Mouse (Mus musculus): ENCODE results near the gene Tmem151b. TPM values are rescaled to one million over a fixed set of nuclear protein-coding genes. Genes with fewer than 3 reads are reported as not detected.

The Tmem151b gene
- polyA plus RNA-seq, 1 experiment from 2014 or later: 1.6 TPM

DNA sequence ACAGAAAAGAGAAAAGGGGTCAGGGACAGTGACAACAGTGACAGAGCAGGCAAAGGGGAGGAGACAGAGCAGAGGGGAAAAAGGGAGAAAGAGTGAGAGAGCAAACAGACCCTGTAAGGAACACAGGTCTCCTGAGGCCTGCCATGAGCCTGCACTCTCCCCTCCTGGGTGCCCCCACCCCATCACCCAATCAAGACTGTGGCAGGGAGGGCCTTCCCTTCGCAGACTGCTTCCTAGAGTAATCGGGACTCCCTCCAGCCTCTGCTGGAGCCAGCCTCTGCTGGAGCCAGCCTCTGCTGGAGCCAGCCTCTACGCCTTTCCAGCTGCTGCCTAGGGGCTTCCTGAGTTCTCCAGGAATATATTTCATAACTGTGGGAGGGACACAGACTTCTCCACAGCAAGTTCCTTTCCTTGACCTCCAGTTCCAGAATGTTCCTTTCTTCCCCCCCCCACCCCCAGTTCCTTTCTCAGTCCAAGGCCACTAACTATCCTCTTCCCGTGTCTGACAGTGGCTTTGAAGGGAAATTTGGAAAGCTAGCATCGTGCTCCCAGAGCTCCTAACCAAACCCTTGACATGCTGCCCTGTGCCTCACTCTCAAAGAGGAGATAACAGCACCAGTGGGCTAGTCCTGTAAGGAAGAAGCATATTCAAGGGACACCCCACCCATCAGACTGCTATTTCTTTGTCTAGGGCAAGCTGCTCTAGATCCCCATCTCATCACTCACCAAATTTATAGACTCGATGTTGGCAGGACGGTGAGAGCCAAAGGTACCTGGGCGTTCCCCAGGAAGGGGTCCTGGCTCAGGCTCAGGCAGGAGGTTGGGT, 43.3 kb upstream of the Tmem151b start:
- H3K27me3 ChIP-seq (replicated peaks): peaks cover 8% of the 10 kb centered on the region; the same call in 1 of the 2 replicates
- 25% methylated on average over 8 of the region's 8 CpGs for WGBS
- peaks cover 67% of the 10 kb centered on the region for H3K4me1 ChIP-seq (replicated peaks)
- ATAC-seq (ENCODE audit: insufficient number of reproducible peaks, low FRiP score): no peak
- H3K27ac ChIP-seq (ENCODE audit: poor library complexity, severe bottlenecking): peak overlapping the region; percentile 50; the same call in 1 of the 2 replicates
- peak overlapping the region; percentile 66 for H3K4me3 ChIP-seq
- H3K36me3 ChIP-seq: peaks cover 20% of the 10 kb centered on the region
- peak overlapping the region; percentile 87 for H3K9ac ChIP-seq
- no peaks in the 10 kb centered on the region for H3K9me3 ChIP-seq (replicated peaks)
- peak overlapping the region; percentile 99 for H3K4me2 ChIP-seq

DNA sequence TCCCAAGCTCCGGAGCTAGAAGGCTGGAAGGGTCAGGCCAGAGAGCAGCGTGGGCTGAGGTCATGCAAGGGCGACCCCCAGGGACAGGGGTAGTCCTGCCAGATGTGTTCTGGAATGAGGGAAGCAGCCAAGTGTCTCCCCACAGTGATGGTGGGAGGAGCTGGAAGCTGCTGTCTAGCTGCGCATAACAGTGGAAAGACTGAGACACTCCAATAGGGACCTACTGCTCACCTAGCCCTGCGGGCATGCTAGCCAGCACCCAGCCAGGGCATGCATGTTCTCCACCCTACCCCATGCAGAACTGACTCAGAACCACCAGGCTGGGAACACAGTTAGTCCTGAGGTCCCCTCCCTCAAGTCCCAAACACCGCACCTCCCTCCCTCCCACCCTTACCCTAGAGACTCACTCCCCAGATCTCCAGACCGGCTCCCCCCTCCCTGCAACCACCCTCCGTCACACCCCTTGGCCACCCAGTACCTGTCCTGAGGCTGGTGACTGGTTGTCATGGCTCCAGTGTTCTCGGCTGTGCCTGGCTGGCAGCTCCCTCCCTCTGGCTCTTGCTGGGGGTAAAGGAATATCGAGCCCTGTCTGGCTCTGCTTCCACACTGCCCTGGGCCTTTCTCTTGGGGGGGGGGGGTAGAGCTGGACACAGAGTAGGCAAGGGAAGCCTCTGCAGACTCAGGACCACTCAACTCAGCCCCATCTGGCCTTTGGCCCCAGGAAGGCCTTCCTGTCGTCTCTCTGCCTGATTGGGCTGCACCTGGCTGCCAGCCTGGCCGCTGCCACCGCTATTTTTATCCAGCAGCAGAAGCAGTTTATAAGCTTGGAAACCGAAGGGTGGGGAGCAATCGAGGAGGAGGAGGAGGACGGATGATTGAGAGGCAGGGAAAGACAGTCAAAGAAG, 42.5 kb upstream of the Tmem151b start:
- Histone ChIP-seq H3K9ac (peak overlapping the region; percentile 87), H3K4me1 (replicated peaks) (peaks cover 60% of the 10 kb centered on the region), H3K9me3 (replicated peaks) (0 out of 2 replicates have a peak, but pooled peaks cover 2% of the 10 kb centered on the region), H3K36me3 (peaks cover 26% of the 10 kb centered on the region), H3K27ac (ENCODE audit: poor library complexity, severe bottlenecking) (peak overlapping the region; percentile 50; the same call in 1 of the 2 replicates), H3K4me3 (peak overlapping the region; percentile 66), H3K4me2 (peak overlapping the region; percentile 99), H3K27me3 (replicated peaks) (peaks cover 8% of the 10 kb centered on the region; the same call in 1 of the 2 replicates)
- no peak for ATAC-seq (ENCODE audit: insufficient number of reproducible peaks, low FRiP score)
- 39% methylated on average over 16 of the region's 16 CpGs for WGBS

DNA sequence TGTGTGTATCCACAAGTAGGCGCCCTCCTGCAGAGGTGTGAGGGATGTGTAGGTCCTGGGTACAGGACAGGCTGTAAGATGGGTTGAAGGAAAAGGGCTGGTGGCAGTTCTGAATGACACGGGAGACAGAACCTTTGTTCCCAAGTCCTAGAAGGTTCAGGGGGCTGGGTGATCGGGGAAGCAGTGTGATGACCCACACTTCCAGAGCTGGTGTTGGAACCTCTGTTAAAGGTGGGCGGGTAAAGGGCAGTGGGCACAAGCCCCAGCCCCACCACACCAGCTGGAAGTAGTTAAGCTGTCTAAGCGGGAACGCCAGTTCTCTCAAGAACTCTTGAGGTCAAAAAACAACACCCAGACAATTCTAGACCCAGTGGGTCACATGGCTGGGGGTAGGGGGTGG, 40.9 kb upstream of the Tmem151b start:
- Histone ChIP-seq H3K36me3 (peaks cover 35% of the 10 kb centered on the region), H3K27me3 (replicated peaks) (0 out of 2 replicates have a peak, but pooled peaks cover 8% of the 10 kb centered on the region), H3K9me3 (replicated peaks) (0 out of 2 replicates have a peak, but pooled peaks cover 4% of the 10 kb centered on the region), H3K4me1 (replicated peaks) (peaks cover 55% of the 10 kb centered on the region), H3K9ac (no peak overlapping the region), H3K4me2 (no peak overlapping the region), H3K4me3 (no peak overlapping the region), H3K27ac (ENCODE audit: poor library complexity, severe bottlenecking) (no peak overlapping the region)
- no peak for ATAC-seq (ENCODE audit: insufficient number of reproducible peaks, low FRiP score)
- WGBS: 81% methylated on average over 6 of the region's 6 CpGs

DNA sequence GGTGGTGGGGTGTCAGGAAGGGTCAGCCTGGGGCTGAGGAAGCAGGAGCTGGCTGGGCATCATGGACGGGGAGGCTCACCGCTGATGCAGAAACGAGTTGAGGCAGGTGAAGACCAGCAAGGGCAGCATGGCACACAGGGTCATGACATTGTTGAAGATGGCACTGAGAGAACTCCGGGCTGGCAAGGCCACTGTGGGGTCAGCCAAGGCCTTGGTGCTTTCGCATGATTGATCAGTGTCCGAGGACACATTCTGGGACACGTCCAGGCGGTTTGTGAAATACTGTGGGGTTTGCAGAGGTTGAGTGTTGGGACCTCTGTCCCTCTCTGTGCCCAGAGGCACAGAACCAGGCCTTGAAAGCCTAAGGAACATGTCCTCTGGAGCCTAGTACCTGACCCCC, 40.4 kb upstream of the Tmem151b start:
- 89% methylated on average over 8 of the region's 8 CpGs for WGBS
- peaks cover 35% of the 10 kb centered on the region for H3K36me3 ChIP-seq
- H3K27me3 ChIP-seq (replicated peaks): 0 out of 2 replicates have a peak, but pooled peaks cover 8% of the 10 kb centered on the region
- ATAC-seq (ENCODE audit: insufficient number of reproducible peaks, low FRiP score): no peak
- no peak overlapping the region for H3K27ac ChIP-seq (ENCODE audit: poor library complexity, severe bottlenecking)
- peaks cover 55% of the 10 kb centered on the region for H3K4me1 ChIP-seq (replicated peaks)
- H3K9me3 ChIP-seq (replicated peaks): 0 out of 2 replicates have a peak, but pooled peaks cover 4% of the 10 kb centered on the region
- H3K9ac ChIP-seq: no peak overlapping the region
- no peak overlapping the region for H3K4me2 ChIP-seq
- H3K4me3 ChIP-seq: no peak overlapping the region

DNA sequence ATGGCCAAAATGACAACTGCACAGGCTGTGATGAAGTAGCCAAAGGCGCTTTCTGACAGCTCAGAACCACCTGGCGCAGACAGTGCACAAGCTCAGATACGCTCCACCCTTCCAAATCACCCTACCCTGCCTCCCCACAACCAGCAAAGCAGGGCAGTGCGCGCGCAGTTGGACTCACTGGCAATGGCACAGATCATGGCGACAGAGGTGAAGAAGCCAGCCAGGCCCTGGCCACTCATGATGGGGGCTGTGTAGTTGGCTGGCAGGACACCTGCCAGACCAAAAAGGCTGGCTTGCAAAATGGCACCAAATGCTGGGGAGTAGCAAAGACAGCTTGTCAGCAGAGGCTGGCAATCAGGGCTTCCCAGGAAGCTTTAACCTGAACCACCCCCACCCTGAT, 39.8 kb upstream of the Tmem151b start:
- Histone ChIP-seq H3K4me3 (no peak overlapping the region), H3K36me3 (peaks cover 35% of the 10 kb centered on the region), H3K9ac (no peak overlapping the region), H3K27ac (ENCODE audit: poor library complexity, severe bottlenecking) (no peak overlapping the region), H3K27me3 (replicated peaks) (0 out of 2 replicates have a peak, but pooled peaks cover 7% of the 10 kb centered on the region), H3K9me3 (replicated peaks) (0 out of 2 replicates have a peak, but pooled peaks cover 4% of the 10 kb centered on the region), H3K4me1 (replicated peaks) (peaks cover 55% of the 10 kb centered on the region), H3K4me2 (no peak overlapping the region)
- 96% methylated on average over 7 of the region's 7 CpGs for WGBS
- no peak for ATAC-seq (ENCODE audit: insufficient number of reproducible peaks, low FRiP score)

DNA sequence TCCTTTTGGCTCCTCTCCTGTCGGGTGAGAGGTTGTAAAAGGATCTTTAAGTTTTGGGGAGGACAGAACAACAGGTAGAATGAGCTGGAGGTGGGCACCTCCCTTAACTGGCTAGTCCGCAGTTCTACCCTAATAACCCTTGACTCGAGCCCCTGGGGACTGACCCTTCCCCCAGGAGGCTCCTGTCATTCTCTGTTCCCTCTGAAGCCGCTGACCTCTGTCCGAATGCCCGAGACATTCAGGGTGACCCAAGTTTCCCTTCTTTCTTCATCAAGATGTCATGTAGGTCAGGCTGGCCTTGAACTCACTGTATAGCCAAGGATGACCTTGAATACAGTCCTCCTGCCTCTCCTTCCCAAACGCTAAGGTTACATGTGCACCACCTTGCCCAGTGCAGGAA, 38.9 kb upstream of the Tmem151b start:
- 89% methylated on average over 7 of the region's 7 CpGs for WGBS
- ATAC-seq (ENCODE audit: insufficient number of reproducible peaks, low FRiP score): no peak
- Histone ChIP-seq H3K27me3 (replicated peaks) (no peaks in the 10 kb centered on the region), H3K4me2 (no peak overlapping the region), H3K9me3 (replicated peaks) (0 out of 2 replicates have a peak, but pooled peaks cover 4% of the 10 kb centered on the region), H3K36me3 (peaks cover 35% of the 10 kb centered on the region), H3K4me1 (replicated peaks) (peaks cover 51% of the 10 kb centered on the region), H3K27ac (ENCODE audit: poor library complexity, severe bottlenecking) (no peak overlapping the region), H3K4me3 (no peak overlapping the region), H3K9ac (no peak overlapping the region)

DNA sequence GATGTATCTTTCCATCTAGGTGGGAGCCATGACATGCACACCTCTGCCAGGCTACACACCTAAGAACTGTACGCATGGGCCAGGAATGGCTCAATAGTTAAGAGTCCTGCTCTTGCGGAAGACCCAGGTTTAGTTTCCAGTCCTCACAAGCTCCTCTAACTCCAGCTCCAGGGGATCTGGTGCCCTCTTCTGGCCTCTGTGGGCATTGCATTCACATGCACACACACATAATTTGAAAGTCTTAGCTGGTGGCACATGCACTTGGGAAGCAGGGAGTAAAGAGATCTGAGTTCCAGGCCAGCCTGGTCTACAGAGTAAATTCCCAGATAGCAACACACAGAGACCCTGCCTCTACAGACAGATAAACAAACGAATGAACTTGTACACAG, 37.0 kb upstream of the Tmem151b start:
- 88% methylated on average over 3 of the region's 3 CpGs for WGBS
- Histone ChIP-seq H3K9me3 (replicated peaks) (0 out of 2 replicates have a peak, but pooled peaks cover 4% of the 10 kb centered on the region), H3K27me3 (replicated peaks) (no peaks in the 10 kb centered on the region), H3K36me3 (peaks cover 35% of the 10 kb centered on the region), H3K4me2 (no peak overlapping the region), H3K9ac (no peak overlapping the region), H3K4me3 (no peak overlapping the region), H3K4me1 (replicated peaks) (peaks cover 43% of the 10 kb centered on the region), H3K27ac (ENCODE audit: poor library complexity, severe bottlenecking) (peak overlapping the region; percentile 94)
- no peak for ATAC-seq (ENCODE audit: insufficient number of reproducible peaks, low FRiP score)

DNA sequence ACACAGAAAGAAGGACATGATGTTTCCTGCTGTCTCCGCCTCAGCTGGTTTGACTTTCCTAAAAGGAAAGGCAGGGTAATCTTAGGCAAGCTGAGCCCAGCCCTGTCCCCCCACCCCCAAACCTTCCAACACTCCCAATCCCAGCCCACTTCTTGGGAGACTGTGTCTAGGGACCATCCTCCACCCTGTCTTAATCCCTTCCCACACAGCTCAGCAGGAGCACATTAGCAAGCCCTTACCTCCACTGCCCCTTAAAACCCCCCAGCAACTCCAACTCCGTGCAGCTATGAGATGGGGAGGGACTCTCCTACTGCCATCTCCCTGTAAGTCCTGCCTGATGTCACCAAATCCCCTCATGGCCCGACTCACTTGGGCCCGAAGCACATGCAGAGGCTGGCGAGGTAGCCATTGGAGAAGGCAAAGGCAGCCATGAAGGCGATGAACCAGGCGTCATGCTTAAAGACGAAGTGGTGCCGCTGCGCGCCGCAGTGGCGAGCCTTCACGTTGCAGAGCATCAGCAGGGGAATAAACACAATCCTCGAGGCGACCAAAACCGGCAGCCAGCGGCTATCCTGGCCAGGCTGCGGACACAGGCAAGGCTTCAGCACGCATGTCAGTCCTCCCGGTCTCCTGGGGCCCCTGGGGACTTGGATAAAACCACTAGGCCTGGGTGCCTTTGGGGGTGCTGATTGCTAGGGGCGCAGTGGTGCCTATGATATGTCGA, 36.4 kb upstream of the Tmem151b start:
- WGBS: 63% methylated on average over 23 of the region's 23 CpGs
- peaks cover 40% of the 10 kb centered on the region for H3K4me1 ChIP-seq (replicated peaks)
- H3K4me3 ChIP-seq: no peak overlapping the region
- 0 out of 2 replicates have a peak overlapping the region, but pooled peaks have one; percentile 40 for H3K4me2 ChIP-seq
- 0 out of 2 replicates have a peak, but pooled peaks cover 4% of the 10 kb centered on the region for H3K9me3 ChIP-seq (replicated peaks)
- no peak for ATAC-seq (ENCODE audit: insufficient number of reproducible peaks, low FRiP score)
- H3K9ac ChIP-seq: peak overlapping the region; percentile 61
- H3K36me3 ChIP-seq: peaks cover 35% of the 10 kb centered on the region
- H3K27me3 ChIP-seq (replicated peaks): no peaks in the 10 kb centered on the region
- peak overlapping the region; percentile 94 for H3K27ac ChIP-seq (ENCODE audit: poor library complexity, severe bottlenecking)

DNA sequence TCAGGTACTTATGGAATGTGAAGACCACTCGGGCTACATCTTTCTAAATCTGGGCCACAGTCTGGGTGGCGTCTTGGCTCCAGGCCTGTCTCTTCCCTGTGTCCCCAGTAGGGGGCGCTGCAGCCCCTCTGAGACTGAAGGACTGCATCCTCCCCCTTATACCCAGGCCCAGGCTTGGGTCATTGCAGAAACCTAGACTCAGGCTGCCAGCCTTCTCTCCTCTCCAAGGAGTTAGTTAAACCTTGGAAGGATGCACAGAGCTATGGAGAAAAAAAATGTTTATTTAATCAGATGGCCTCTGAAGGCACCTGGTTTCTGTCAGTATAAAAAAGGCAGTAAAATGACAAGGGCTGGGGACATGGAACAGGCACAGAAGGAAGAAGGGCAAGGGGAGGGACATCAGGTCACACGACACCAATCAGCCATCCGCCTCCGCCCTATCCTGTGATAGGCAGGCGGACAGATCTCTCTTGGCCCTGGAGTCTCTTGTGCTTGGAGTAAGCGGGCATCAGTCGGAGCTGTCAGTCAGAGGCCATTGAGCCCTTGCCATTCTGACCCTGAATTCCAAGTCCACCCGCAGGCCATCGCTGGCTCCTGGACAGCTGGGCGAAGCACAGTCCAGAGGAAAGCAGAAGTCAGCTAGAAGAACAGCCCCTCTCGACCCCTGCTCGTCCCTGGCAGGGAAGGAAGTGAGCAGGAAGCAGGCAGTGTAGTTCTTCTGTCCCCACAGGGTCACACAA, 35.6 kb upstream of the Tmem151b start:
- H3K36me3 ChIP-seq: peaks cover 35% of the 10 kb centered on the region
- H3K9ac ChIP-seq: peak overlapping the region; percentile 61
- 8% methylated on average over 14 of the region's 14 CpGs for WGBS
- peaks cover 40% of the 10 kb centered on the region for H3K4me1 ChIP-seq (replicated peaks)
- H3K27me3 ChIP-seq (replicated peaks): no peaks in the 10 kb centered on the region
- 0 out of 2 replicates have a peak, but pooled peaks cover 4% of the 10 kb centered on the region for H3K9me3 ChIP-seq (replicated peaks)
- ATAC-seq (ENCODE audit: insufficient number of reproducible peaks, low FRiP score): peak; percentile 84
- H3K27ac ChIP-seq (ENCODE audit: poor library complexity, severe bottlenecking): peak overlapping the region; percentile 94
- no peak overlapping the region for H3K4me3 ChIP-seq
- peak overlapping the region; percentile 40 for H3K4me2 ChIP-seq

All from heart, embryonic 12.5 days (tissue).